Mouse (Mus musculus) spleen, adult 2 months (tissue): ENCODE data around the gene Timm8b.

Experiments used
- CTCF ChIP-seq: fragments of 200-500 bp; IDR thresholded peaks from 2 replicates; pipeline ENCODE4 v1.5.1; 2011; ENCODE audit warnings: mild to moderate bottlenecking, inconsistent platforms; ENCODE audit not compliant: insufficient read depth, insufficient read length, insufficient replicate concordance; ENCODE audit errors: extremely low read depth
- POLR2A ChIP-seq: fragments of 200-500 bp; IDR thresholded peaks from 2 replicates; pipeline ENCODE4 v1.6.1; 2011; ENCODE audit warnings: low read depth, low read length, inconsistent platforms

DNA sequence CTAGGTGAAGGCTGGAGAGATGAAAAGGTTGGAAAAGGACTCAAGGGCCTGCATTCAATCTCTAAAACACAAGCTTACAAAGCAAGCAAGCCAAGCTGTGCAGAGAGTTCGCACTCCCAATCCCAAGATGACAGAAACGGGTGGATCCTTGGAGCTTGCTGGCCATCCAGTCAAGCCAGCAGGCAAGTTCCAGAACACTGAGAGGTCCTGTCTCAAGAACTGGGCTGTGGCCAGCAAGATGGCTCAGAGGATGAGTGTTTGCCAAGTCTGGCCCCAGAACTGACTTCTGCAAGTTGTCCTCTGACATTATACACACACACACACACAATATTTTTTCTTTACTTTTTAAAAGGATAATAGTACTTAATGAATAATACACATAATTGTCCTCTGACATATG, 35.8 kb upstream of the Timm8b start:
- TF ChIP-seq POLR2A (no peak), CTCF (no peak)
